25 mouse cellular contexts compared by ENCODE assay signal in the genomic region with DNA sequence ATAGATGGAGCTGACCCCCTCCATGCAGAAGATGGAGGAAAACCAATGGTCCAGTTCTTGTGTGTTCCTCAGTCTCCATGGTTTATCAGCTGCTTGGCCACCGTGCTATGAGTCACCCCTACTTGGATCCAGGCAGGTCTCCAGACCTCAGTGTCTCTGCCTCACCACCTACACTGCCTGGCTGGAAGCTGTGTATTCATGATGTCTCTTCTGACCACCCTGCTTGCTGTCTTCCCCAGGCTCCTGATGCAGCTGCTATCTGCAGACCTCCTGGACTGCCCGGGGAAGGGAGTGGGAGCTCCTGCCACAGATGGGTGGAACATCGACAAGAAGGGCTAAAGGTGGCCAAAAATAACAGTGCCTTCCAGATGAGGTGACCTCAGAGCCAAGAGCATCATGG. TPM values are rescaled to one million over a fixed set of nuclear protein-coding genes. Genes with fewer than 3 reads are reported as not detected.
DNase-seq lines count a peak whose midpoint lies in the region; ATAC-seq and TF ChIP-seq lines count a peak whose summit lies in the region.
"Had no signal": no experiment of that assay in that cellular context is flagged by ENCODE, and none has a peak within 500 bp of the region (broad histone marks: within the 10 kb centered on the region; RNA-seq: fewer than 3 reads in every experiment).

No protein-coding gene starts in this region.

- TF ChIP-seq CTCF in testis, adult 2 months (IDR thresholded peaks at IDR 0.05; ENCODE audit: control insufficient read depth, insufficient read depth, insufficient replicate concordance, low read depth, low read length), result no peak
- TF ChIP-seq CTCF in midbrain, postnatal 0 days (IDR thresholded peaks at IDR 0.05), result no peak

- no peak for ATAC-seq in heart, embryonic 11.5 days (replicated peaks; ENCODE audit: insufficient number of reproducible peaks, low FRiP score, low TSS enrichment)
- ATAC-seq in heart, embryonic 15.5 days (replicated peaks; ENCODE audit: insufficient number of reproducible peaks, insufficient read depth, low FRiP score, low read depth), result no peak
- ATAC-seq in midbrain, postnatal 0 days (ENCODE audit: low FRiP score), result no peak
- ATAC-seq: inflammation-experienced regulatory T-cells, adult 6 months; liver, postnatal 0 days; lung, postnatal 0 days; midbrain, embryonic 16.5 days had no signal

- no peak overlapping the region for H3K27ac ChIP-seq in heart, embryonic 11.5 days (ENCODE audit: low read depth, low read length)
- H3K27ac ChIP-seq in heart, embryonic 15.5 days, result no peak overlapping the region
- 0 out of 2 replicates have a peak overlapping the region, but pooled peaks have one; percentile 35 for H3K27ac ChIP-seq in testis, adult 2 months (ENCODE audit: control insufficient read depth, insufficient read depth, low read depth, low read length)
- H3K27ac ChIP-seq in midbrain, postnatal 0 days (ENCODE audit: low read depth, low read length), result no peak overlapping the region
- H3K27ac ChIP-seq: embryonic facial prominence, embryonic 12.5 days; forebrain, embryonic 12.5 days; hindbrain, embryonic 13.5 days; limb, embryonic 10.5 days; macrophage; neural tube, embryonic 15.5 days; stomach, postnatal 0 days had no signal

- intact Hi-C loops in heart, postnatal 25 days (cut with DNase I), result no loop called here

- no peak for TF ChIP-seq POLR2A in testis, adult 2 months (IDR thresholded peaks at IDR 0.05; ENCODE audit: control insufficient read depth, low read depth, low read length)

- H3K9ac ChIP-seq in heart, embryonic 11.5 days (ENCODE audit: low read depth, low read length), result no peak overlapping the region
- H3K9ac ChIP-seq in heart, embryonic 15.5 days, result no peak overlapping the region
- no peak overlapping the region for H3K9ac ChIP-seq in midbrain, postnatal 0 days (replicated peaks; ENCODE audit: low read length, poor library complexity, severe bottlenecking)
- H3K9ac ChIP-seq: embryonic facial prominence, embryonic 12.5 days; forebrain, embryonic 12.5 days; hindbrain, embryonic 13.5 days; liver, postnatal 0 days; neural tube, embryonic 15.5 days had no signal

- H3K9me3 ChIP-seq in heart, embryonic 11.5 days (replicated peaks; ENCODE audit: control insufficient read depth, low read length), result no peaks in the 10 kb centered on the region
- no peaks in the 10 kb centered on the region for H3K9me3 ChIP-seq in heart, embryonic 15.5 days (replicated peaks)
- no peaks in the 10 kb centered on the region for H3K9me3 ChIP-seq in midbrain, postnatal 0 days (ENCODE audit: low read length)
- H3K9me3 ChIP-seq: embryonic facial prominence, embryonic 12.5 days; forebrain, embryonic 12.5 days; hindbrain, embryonic 13.5 days; limb, embryonic 10.5 days; neural tube, embryonic 15.5 days had no signal

- peak overlapping the region; percentile 34 for H3K4me2 ChIP-seq in heart, embryonic 11.5 days
- H3K4me2 ChIP-seq in heart, embryonic 15.5 days, result 0 out of 2 replicates have a peak overlapping the region, but pooled peaks have one; percentile 16
- no peak overlapping the region for H3K4me2 ChIP-seq in midbrain, postnatal 0 days (ENCODE audit: low read depth, low read length, poor library complexity, severe bottlenecking)
- H3K4me2 ChIP-seq: embryonic facial prominence, embryonic 12.5 days; forebrain, embryonic 12.5 days; hindbrain, embryonic 13.5 days; neural tube, embryonic 15.5 days had no signal

- no peaks in the 10 kb centered on the region for H3K36me3 ChIP-seq in heart, embryonic 11.5 days (ENCODE audit: control insufficient read depth, insufficient read depth, low read length)
- no peaks in the 10 kb centered on the region for H3K36me3 ChIP-seq in heart, embryonic 15.5 days
- no peaks in the 10 kb centered on the region for H3K36me3 ChIP-seq in testis, adult 2 months (ENCODE audit: control insufficient read depth, insufficient read depth, low read length)
- H3K36me3 ChIP-seq in midbrain, postnatal 0 days (ENCODE audit: insufficient read depth, low read length), result no peaks in the 10 kb centered on the region
- H3K36me3 ChIP-seq: embryonic facial prominence, embryonic 12.5 days; neural tube, embryonic 15.5 days had no signal

- no peak for DNase-seq in heart, postnatal 25 days (ENCODE audit: low spot score)
- DNase-seq in 3T3-L1 (ENCODE audit: low read depth, low spot score), result peak; percentile 72
- no peak for DNase-seq in midbrain, postnatal 0 days (ENCODE audit: low spot score)
- DNase-seq in urinary bladder, postnatal 14 days (ENCODE audit: low spot score), result no peak
- DNase-seq: adrenal gland, postnatal 10 days; cerebellum, adult 2 months; cerebellum, postnatal 25 days; kidney, adult 18-20 months; kidney, postnatal 10 days; liver; liver, postnatal 0 days; thymus, postnatal 14 days had no signal

- no peak overlapping the region for H3K4me3 ChIP-seq in heart, embryonic 11.5 days (ENCODE audit: low read depth, low read length)
- no peak overlapping the region for H3K4me3 ChIP-seq in heart, embryonic 15.5 days
- H3K4me3 ChIP-seq in testis, adult 2 months (ENCODE audit: control insufficient read depth, low read depth, low read length), result no peak overlapping the region
- no peak overlapping the region for H3K4me3 ChIP-seq in midbrain, postnatal 0 days (ENCODE audit: low read depth, low read length)
- H3K4me3 ChIP-seq: embryonic facial prominence, embryonic 12.5 days; forebrain, embryonic 12.5 days; hindbrain, embryonic 13.5 days; limb, embryonic 10.5 days; neural tube, embryonic 15.5 days had no signal

- peaks cover 6% of the 10 kb centered on the region; the same call in 1 of the 2 replicates for H3K4me1 ChIP-seq in heart, embryonic 11.5 days (ENCODE audit: control insufficient read depth, insufficient read depth, low read length)
- peaks cover 10% of the 10 kb centered on the region for H3K4me1 ChIP-seq in heart, embryonic 15.5 days (replicated peaks)
- peaks cover 4% of the 10 kb centered on the region; the same call in 1 of the 2 replicates for H3K4me1 ChIP-seq in testis, adult 2 months (ENCODE audit: control insufficient read depth, insufficient read depth, low read length)
- no peaks in the 10 kb centered on the region for H3K4me1 ChIP-seq in midbrain, postnatal 0 days (ENCODE audit: insufficient read depth, low read length)
- H3K4me1 ChIP-seq: embryonic facial prominence, embryonic 12.5 days; forebrain, embryonic 12.5 days; hindbrain, embryonic 13.5 days; neural tube, embryonic 15.5 days had no signal

- H3K27me3 ChIP-seq in heart, embryonic 11.5 days (ENCODE audit: control insufficient read depth, insufficient read depth, low read length), result no peaks in the 10 kb centered on the region
- no peaks in the 10 kb centered on the region for H3K27me3 ChIP-seq in heart, embryonic 15.5 days
- H3K27me3 ChIP-seq in testis, adult 2 months (ENCODE audit: control insufficient read depth, insufficient read depth, low read length), result no peaks in the 10 kb centered on the region
- H3K27me3 ChIP-seq in midbrain, postnatal 0 days (ENCODE audit: insufficient read depth, low read length), result no peaks in the 10 kb centered on the region
- H3K27me3 ChIP-seq: forebrain, embryonic 12.5 days; hindbrain, embryonic 13.5 days; neural tube, embryonic 15.5 days had no signal

- 37% methylated on average over 3 of the region's 3 CpGs for WGBS in heart, embryonic 11.5 days (ENCODE audit: insufficient replicate concordance)
- 24% methylated on average over 3 of the region's 3 CpGs for WGBS in heart, embryonic 15.5 days
- 93% methylated on average over 3 of the region's 3 CpGs for WGBS in midbrain, postnatal 0 days

RNA-seq across cellular contexts. Expression of gene Nr2f2, which starts 43.8 kb away (rescaled TPM):
- polyA plus RNA-seq in heart, embryonic 11.5 days (2014; fragmentation: Nextera tagmentation; extraction: Ambion mirVana), result 30.4 and 34.4 TPM in 2 replicates
- 10 to 100 TPM; 19.9 to 25.0 TPM for total RNA-seq in heart, postnatal 25 days (2021)
- 25.1 and 27.6 TPM in 2 replicates for polyA plus RNA-seq in heart, embryonic 15.5 days (2015; fragmentation: Nextera tagmentation; extraction: Ambion mirVana)
- polyA plus RNA-seq in testis, adult 2 months (2012; rRNA removed), result 11.3 and 14.8 TPM in 2 replicates
- 38.9 and 43.2 TPM in 2 replicates for total RNA-seq in midbrain, postnatal 0 days (2014; rRNA removed)
- polyA plus RNA-seq in midbrain, postnatal 0 days (2015; fragmentation: Nextera tagmentation; extraction: Ambion mirVana), result 65.4 and 81.6 TPM in 2 replicates
- polyA plus RNA-seq: macrophage had no signal
